Mouse (Mus musculus): Measurements from ENCODE around the gene Saa1. TPM values are rescaled to one million over a fixed set of nuclear protein-coding genes. Genes with fewer than 3 reads are reported as not detected.
"Not testable (repeated sequence)": the region's sequence is repeated elsewhere in the genome, so short reads cannot be mapped to it uniquely, and the experiment has no call there.

Saa1 gene
- total RNA-seq (2021): not detected

DNA sequence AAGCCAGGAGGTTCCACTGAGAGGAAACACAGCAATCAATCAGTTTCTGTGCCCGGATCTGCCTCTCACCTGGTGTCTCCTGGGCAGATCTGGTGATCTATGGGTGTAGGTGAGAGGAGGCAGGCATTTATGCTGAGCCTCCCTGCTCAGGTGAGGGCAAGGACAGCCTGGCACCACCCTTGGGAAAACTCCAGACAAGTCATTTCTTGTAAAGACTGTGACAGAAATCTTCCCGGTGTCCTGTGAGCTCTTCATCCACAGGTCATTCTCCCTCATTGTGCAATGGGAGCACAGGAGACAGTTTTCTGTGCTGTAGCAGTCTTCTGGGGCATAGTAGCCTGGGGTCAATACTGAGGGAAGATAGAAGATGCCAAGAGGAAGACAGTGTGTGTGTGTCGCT is at the start of gene Saa1:
TSS of gene Saa1 (minus strand) at position 101 of the 400 bp plus-strand sequence.
- intact Hi-C loops (cut with DNase I); DNase-seq (ENCODE audit: low spot score in 2 of 2): not testable (repeated sequence)

DNA sequence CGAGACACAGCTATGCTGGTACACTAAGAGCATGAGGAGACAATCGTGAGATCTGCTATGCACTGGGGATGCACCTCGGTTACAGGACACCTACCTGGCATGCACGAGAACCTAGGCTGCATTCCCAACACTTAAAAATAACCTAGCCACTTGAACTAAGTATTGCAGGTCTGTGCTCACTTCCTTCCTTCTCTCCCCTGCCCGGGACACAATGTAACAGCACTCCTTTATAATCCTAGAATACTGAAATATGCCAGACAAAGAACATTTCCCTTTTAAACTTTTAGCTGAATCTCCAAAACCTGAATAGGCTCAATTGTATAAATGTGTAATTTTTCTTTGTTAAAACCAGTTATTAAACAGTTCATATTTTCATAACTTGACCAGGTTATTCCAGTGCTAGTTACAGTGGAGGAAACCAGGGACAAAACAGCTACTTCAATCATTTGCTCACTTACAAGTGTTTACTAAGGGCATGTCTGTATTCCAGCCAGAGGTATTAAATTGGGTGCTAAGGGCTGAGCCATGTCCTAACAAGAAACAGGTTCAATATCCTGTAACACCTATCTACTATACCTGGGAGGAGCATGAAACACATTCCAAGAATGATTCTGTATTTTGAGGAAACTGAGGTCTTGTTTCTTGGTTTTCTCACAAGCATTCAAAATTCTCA is 46.5 kb upstream of the Saa1 start:
- intact Hi-C loops (cut with DNase I): no loop called here

DNA sequence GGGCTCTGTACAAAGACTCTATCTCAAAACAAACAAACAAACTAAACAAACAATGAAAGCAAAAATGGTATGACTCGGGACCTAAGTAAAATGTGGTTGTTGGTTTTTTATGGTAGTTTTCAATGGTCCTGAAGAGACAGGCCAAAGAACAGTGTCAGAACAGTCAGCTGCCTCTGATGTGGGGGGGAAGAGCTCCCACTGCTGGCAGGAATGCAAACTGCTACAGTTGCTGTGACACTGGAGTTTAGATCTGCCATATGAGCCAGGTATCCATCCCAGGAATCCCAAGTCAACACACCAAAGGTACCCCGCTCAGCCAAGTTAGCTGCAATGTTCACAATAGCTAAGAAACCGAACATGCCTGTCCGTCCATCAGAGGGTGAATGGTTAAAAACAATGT is 27.9 kb upstream of the Saa1 start:
- intact Hi-C loops (cut with DNase I): loop anchor here (1.0 kb wide), 1 partner anchor 56 kb away; no protein-coding TSS in a partner anchor

More for the DNA sequence above, 46.5 kb upstream of the Saa1 start:
- no peak for DNase-seq (ENCODE audit: low spot score in 2 of 2)

DNA sequence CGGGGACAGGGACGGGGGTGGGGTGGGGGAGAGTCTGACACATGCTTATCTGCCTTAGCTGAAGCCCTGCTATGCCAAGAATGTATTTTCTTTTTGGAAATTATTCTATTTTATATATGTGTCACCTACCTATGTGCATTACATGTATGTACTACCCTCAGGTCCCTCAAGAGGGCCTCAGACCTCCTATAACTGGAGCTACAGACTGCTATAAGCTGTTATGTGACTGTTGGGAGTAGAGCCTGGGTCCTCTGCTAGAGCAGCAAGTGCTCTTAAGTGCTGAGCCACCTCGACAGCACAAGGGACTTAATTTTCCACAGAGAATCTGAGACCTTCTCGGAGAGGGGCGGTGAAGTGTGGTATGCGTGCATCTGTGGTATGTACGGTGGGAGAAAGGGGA is 25.7 kb upstream of the Saa1 start:
- no peak for DNase-seq (ENCODE audit: low spot score in 2 of 2)
- intact Hi-C loops (cut with DNase I): no loop called here

More for the DNA sequence above, 27.9 kb upstream of the Saa1 start:
- peak; percentile 39 to 41 for DNase-seq (ENCODE audit: low spot score in 2 of 2)

DNA sequence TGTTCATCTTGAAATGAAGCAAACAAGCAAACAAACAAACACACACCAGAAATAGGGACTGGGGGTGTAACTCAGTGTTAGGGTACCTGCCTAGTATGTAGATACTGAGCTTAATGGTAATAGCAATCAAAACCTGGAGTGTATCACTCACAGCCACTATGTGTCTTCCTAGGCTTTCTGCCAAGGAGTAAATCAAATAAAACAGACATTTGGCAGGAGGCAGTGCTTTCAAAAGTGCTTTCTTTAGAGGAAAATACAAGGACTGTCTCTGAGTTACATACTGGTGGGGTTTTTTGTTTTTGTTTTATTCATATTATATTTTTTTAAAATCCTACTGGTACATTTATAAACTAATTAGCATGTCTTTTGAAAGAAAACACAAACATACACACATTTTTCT is 24.6 kb upstream of the Saa1 start:
- DNase-seq (ENCODE audit: low spot score in 2 of 2): no peak
- intact Hi-C loops (cut with DNase I): no loop called here

DNA sequence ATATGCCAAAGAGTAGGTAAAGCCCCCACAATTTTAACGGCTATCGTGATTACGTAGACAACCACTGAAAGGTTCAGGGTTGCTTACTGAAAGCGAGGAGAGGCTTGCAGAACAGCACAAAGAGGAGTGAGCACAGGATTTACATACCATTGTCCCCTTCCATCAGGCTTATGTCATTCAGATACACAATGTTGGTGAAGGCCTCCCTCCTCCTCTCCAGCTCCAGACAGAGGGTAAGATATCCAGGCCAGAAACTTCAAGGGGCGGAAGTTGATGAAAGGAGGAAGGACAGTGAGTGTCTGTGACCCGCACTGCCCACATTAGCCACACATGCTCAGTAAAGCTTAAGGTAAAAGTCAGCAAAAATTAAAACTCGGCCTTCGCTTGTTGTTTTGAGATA is 21.9 kb upstream of the Saa1 start:
- no peak for DNase-seq (ENCODE audit: low spot score in 2 of 2)
- intact Hi-C loops (cut with DNase I): no loop called here

DNA sequence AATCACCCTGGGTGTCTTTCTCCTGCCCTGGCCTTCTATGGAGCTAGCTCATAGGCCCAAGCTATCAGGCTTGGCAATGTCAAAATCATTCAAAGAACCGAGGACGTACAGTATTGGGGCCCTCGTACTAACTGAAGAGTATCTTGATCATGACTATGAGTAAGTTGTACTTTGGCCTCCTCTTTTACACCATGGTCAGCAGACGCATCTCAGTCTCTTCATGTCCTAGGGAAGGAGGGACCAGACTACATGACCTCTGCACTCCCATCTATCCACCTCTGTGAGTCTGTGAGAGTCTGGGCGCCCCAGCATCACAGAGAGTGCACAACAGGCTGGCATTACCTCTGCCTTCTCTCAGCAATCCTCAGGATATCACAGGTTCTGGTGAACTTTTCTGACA is 19.8 kb upstream of the Saa1 start:
- DNase-seq (ENCODE audit: low spot score in 2 of 2): no peak
- intact Hi-C loops (cut with DNase I): no loop called here

DNA sequence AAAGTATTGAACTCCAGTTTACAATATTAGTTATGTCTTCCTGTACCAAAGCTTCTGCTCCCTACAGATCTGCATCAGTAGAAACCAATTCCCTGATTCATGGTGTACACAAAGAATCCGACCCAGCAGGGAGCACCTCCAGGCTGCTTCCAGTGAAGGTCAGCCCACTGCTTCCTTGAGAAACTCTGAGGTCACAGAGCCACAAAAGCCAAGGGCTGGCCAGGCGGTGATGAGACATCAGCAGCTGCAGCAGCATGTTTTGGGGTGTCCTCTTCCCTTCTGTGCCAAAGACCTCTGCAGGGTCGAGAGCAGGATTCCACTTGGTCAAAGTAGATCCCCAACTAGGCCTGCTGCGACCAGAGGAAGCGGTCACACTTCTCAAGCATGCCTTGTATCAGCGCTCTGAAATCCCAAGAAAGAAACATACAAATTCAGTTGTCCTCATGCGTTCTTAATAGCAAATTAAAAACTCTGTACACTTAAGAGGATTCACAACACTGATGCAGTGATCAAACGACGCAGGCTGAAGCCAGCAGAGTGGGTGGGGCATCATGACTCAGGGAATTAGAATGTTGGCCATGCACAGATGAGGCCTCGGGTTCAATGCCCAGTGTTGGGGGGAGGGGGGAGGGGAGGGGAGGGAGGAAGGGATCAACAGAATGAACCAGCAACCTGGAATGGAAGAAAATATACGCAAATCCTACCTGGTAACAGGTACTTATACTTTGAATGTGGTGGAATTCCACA is 18.4 kb upstream of the Saa1 start:
- intact Hi-C loops (cut with DNase I): no loop called here
- no peak for DNase-seq (ENCODE audit: low spot score in 2 of 2)

DNA sequence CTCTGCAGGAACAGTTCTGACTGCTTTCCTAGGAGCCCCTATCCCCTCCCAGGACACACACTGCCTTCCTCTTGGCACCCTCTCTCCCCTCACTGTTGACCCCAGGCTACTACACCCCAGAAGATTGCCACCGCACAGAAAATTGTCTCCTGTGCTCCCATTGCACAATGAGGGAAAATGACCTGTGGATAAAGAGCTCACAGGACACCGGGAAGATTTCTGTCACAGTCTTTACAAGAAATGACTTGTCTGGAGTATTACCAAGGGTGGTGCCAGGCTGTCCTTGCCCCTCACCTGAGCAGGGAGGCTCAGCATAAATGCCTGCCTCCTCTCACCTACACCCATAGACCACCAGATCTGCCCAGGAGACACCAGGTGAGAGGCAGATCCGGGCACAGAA is 8.7 kb upstream of the Saa1 start, which contains the start of gene Saa2:
TSS of gene Saa2 (plus strand) at position 301 of the 400 bp plus-strand sequence.
- intact Hi-C loops (cut with DNase I): no loop called here
- no peak for DNase-seq (ENCODE audit: low spot score in 2 of 2)

DNA sequence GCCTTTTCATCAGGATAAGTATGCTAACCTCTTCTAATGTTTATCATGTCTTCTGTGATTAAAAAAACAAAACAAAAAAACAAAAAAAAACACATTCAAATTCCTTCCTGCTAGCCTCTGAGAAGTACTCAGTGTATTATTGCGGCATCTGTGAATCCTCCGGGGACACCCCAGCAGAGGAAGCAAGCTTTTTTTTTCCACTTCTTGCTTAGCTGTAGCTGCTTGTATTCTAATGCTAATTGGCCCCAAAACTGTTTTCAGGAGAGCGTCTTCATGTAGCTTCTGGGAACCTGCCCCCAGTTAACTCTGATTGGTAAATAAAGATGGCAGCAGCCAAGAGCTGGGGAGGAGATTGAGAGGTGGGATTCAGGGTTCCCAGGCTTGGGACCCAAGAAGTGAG is 5.7 kb upstream of the Saa1 start:
- intact Hi-C loops (cut with DNase I): no loop called here
- DNase-seq (ENCODE audit: low spot score in 2 of 2): no peak

DNA sequence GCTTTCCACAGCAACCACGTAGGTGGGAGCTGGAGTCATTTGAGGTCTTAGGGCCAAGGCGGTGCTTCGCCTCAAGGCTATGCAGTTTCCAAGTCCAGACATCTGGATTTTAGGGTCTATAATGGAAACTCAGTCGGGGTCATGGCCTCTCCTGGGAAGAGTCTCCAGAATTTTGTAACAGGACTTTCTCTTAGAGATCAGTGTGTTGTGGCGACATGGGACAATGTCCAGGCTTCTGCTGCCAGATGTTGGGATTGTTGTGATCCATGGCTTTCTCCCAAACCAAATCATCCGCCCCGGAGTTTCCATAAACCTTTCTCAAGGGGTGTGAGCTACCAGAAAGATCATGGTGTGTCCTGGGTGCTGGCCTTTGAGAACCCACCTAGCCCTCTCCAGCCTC is 3.6 kb upstream of the Saa1 start:
- no peak for DNase-seq (ENCODE audit: low spot score in 2 of 2)
- intact Hi-C loops (cut with DNase I): no loop called here

DNA sequence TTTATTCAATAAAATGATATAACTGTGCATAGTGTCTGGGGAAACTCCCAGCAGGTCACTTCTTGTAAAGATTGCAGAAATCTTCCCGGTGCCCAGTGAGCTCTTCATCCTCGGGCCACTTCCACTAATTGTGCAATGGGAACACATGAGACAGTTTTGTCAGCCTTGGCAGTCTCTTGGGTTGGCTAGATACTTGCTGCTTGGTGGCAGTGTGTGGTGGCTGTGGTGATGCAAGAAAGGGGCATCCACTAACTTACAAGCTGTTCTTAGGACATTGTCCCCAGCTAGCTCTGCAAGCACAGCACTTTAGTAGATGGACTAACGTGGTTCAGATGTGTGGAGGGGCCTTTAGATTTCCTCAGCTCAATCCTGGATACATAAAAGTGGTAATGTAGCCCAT is 3.0 kb upstream of the Saa1 start:
- no peak for DNase-seq (ENCODE audit: low spot score in 2 of 2)
- intact Hi-C loops (cut with DNase I): no loop called here

DNA sequence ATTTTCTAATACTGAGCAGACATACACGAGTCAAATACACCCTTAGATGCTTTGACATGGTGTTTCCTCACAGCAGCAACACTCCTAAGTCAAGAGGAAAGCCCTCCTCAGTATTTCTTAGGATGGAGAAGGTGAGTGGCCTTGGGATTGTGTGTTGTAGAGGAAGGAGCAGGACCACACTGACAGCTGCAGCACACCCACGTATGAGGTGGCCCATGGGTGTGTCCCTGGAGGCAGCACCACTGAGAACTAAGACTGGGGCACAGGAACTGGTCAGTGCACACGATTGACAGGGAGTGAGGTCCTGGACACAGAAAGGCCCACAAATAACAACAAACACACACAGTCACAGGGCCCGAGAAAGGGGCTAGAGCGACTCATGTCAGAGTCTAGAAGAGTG is 2.7 kb downstream of the Saa1 start:
- intact Hi-C loops (cut with DNase I); DNase-seq (ENCODE audit: low spot score in 2 of 2): not testable (repeated sequence)

DNA sequence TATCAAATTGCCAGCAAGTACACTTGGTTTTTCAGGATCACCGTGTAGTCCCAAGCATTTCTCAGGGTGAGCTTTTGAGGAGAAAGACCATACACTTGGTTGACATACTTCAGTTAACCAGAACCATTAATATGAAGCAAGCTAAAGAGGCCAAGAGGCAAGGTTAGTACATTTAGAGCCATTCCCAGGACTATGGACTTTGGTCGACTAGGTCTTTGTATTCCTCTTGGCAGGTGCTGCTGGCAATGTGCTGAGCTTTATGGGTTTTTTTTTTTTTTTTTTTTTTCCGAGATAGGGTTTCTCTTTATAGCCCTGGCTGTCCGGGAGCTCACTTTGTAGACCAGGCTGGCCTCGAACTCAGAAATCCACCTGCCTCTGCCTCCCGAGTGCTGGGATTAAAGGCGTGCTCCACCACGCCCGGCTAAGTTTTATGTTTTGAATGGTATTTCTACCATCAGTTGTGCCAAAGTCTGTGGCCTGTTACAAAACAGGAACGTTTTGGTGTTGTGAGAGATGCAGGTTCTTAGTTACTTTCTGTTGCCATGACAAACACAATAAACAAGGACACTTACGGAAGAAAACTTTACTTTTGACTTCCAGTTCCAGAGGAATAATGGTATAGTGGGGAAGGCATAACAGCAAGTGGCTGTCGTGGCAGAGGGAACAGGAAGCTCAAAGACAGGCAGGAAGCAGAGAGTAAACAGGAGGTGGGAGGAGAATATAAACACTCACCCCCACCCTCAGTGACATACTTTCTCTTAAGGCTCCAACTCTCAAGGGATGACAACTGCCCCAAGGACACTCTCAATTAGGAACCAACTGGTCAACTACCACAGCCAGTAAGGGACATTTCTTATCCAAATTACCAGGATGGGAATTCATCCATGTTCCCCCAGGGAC is 4.0 kb downstream of the Saa1 start:
- intact Hi-C loops (cut with DNase I): no loop called here
- DNase-seq (ENCODE audit: low spot score in 2 of 2): no peak

DNA sequence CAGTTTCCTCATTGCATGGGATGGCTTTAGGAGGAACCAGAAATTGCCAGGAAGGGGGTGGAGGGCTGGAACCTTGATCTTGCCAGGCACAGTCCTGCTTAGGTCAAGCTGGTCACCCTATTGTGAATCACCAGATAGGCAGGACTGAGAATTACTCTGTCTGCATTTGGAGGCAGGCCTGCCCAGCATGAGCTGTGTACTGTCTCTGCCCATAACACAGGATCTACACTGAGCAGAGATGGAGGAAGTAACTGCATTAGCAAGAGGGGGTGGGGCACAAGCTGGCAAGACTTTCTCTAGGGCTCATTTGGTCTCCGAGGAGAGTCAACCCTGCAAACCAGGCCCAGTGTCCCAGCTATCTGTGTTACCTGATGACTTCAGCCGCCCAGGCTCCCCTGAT is 7.8 kb downstream of the Saa1 start:
- intact Hi-C loops (cut with DNase I): no loop called here
- no peak for DNase-seq (ENCODE audit: low spot score in 2 of 2)

DNA sequence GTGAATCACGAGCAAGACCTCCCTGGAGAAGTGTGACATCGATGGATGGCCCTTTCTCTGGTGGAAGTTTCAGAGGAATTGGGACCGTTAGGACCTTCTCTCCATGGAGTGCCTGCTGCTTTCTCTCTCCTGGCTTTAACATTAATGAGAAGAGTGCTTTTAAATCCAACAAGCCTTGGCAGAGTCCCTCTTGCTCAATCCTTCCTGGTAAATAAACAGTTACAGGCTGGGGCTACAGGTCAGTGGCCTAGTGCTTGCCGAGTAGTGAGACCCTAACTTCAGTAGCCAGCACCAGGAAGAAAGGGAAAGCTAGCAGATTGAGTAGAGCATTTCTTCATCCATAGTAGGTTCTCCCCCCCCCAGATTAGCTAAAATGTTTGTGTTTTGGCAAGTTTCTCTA is 10.3 kb downstream of the Saa1 start, which contains the start of gene Saa4:
TSS of gene Saa4 (minus strand) at position 146 of the 400 bp plus-strand sequence.
- intact Hi-C loops (cut with DNase I): no loop called here
- DNase-seq (ENCODE audit: low spot score in 2 of 2): no peak

DNA sequence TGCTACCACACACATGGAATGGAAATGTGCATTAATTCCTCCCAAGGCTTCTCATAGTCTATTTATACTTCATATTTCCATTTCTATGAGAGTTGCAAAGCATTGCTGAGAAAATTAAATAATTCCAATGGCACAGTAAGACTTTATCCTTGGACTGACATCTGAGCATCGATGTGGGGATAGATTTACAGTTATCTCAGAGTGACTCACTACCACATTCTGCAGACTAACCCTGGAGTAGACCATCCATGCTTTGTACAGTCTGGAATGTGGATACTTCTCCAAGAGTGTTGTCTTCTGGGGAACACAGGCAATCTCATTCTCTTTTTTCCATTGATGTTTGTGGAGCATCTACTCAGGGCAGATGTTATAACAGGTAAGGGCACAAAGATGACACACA is 15.2 kb downstream of the Saa1 start:
- DNase-seq (ENCODE audit: low spot score in 2 of 2): peak in 1 of 2 experiments; percentile 24
- intact Hi-C loops (cut with DNase I): no loop called here

DNA sequence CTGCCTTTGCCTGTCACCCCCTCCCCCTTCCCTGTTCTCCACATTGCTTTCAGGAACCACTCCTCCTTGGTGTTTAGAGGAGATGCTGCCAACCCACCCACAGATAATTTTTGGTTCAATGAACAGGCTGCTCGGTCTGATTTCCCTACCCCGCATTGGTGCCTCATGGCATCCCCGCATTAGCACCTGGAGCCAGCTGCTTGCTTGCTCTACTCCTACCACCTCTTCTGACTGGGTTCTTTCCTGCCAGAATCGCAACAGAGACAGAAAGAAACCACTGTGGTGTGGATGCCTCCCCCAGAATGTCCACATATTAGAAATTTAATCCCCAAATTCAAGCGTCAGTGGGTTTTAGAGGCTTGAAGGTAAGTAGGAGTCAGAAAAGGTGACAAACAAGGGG is 18.4 kb downstream of the Saa1 start:
- intact Hi-C loops (cut with DNase I): no loop called here
- DNase-seq (ENCODE audit: low spot score in 2 of 2): peak in 1 of 2 experiments; percentile 54

DNA sequence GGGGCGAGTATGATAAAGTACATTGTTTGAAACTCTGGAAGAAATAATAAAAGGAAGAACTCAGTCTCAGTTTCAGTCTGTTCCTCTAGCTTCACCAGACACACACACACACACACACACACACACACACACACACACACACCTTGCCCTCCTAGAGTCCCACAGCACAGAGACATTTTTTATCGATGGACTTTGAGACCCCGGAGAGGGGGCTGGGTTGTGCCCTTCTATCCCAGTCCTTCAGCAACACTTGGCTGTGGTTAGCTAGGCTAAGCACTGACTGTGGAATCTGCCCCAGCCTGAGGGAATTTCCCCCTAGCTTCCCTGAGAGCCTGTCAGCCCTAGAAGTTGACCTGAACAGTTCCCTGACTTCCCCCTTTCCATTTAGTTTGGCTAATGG is 18.9 kb downstream of the Saa1 start:
- no peak for DNase-seq (ENCODE audit: low spot score in 2 of 2)

DNA sequence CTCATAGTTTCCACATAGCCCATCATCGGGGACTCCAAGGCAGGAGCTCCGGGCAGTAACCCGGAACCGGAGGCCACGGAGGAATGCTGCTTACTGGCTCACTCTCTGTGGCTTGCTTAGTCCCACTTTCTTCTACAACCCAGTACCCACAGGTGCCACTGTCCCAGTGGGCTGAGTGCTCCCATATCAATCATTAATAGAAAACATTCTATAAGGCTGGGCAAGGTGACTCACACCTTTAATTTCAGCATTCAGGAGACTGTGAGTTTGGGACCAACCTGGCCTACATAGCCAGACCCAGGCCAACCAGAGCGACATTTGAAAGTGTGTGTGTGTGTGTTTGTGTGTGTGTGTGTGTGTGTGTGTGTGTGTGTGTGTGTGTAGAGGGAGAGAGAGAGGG is 19.4 kb downstream of the Saa1 start:
- intact Hi-C loops (cut with DNase I): no loop called here
- DNase-seq (ENCODE audit: low spot score in 2 of 2): no peak

More for the DNA sequence above, 18.9 kb downstream of the Saa1 start:
- intact Hi-C loops (cut with DNase I): no loop called here
